Mouse (Mus musculus) cerebellum, postnatal 10 days (tissue): ENCODE measurements at regions not wholly inside any gene's neighbourhood (a gene's known extent, or its start where the extent isn't known, plus 50 kb on each side); places are given as distances from the start of the nearest gene placed in this dataset.

Experiments
- DNase-seq, 2 experiments: peaks; one replicate each; pipeline ENCODE4 v3.0.0; 2021; ENCODE audit warnings: mixed read lengths in 2 of 2

DNA sequence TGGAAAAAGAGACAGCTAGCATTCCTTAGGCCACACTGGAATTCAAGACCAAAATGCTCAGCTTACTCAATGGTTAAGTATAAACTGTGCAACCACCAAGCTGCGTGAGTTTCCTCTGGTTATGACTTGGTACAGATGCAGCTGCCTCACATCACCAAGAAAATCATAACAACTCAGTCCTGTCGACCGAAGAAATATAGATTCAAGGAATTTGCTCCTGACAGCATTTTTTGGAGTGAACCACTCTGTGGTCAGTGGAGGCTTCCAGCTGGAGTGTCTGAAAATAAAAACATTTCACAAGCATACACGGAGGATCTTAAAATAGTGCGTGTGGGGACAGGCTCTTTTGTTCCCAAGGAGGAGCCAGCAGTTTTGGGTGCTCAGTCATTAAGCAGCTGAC, 253.8 kb downstream of the Bckdhb start:
- peak in 1 of 2 experiments; percentile 1 for DNase-seq

DNA sequence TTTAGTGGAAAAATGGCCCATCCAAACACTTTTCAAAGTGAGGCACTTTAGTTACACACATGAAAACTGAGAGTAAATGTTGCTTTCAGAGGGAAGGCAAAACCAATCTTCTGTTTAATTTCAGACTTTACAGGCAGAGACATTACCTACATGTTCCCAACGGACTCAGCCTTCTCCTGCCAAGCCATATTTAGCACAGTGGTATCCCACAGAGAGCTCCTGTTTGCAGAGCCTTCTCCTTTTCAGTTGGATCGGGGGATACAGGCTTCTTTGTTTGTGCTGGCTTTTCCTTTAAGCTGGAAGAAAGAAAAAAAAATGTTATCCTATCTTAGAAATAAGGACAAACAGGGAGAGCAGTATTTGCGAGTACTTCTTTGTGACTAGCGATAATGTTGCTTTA, 254.3 kb downstream of the Bckdhb start:
- peak; percentile 52 for DNase-seq

DNA sequence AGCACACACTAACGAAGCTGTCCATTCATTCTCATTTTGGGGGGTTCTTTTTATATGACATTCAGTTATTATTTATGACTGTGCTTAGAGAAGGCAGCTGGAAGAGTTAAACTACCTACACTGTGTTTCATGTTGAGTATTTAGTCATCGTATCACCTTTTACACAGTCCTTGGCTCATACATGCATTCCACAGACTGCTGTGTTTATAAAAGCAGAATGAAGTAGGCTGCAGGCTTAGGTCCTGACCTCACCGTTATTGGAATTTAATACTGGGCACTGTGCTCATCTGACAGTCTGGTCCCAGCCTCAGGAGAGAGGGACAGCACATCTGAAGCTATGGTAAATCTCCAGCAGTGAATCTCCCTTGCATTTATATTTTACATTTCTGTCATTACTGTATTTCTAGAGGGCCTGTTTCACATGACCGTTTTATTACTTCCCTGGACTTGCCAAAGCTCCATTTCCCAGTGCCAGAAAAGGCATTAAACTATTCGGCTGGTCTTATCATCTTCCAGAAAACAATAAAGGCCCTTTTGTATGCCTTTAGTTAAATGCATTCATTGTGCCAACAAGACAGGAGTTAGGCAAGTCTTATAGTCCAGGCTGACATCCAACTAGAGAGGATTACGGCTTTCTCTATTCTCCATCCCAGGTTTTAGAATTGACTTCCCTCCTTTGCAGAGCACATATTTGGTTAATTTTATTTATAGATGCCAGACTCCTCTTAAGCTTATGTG, 258.9 kb downstream of the Bckdhb start:
- DNase-seq, result no peak

DNA sequence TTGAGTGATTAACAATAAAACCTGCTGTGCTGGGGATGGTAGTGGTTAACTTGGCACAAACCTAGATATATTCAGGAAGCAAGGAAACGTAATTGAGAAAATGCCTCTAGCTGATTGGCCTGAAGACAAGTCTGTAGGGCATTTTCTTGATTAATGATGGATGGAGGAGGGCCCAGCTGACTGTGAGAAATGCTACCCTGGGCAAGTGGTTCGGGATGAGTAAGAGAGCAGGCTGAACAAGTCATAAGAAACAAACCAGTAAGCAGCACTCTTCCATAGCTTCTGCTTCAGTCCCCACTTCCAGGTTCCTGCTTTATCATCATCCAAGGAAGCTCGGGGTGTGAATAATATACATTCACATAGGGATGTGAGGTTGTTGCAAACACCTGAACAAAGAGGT, 262.6 kb downstream of the Bckdhb start:
- DNase-seq, result no peak

DNA sequence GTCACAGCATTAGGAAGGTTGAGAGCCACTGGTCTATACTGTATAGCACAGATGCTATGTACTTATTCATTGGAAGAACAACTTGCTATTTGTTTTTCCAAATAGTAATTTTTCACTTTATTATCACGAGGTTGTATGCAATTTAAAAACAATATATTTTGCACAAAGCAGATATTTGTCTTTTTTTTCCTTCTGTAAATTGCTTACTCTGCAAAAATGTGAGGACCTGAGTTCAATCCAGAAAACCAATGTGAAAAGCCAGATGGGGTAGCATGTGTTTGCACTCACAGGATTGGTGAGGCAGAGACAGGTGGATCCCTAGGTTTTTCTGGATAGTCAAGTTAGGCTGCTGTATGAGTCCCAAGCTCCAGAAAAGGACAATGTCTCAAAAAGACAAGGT, 268.5 kb downstream of the Bckdhb start:
- DNase-seq, result no peak

DNA sequence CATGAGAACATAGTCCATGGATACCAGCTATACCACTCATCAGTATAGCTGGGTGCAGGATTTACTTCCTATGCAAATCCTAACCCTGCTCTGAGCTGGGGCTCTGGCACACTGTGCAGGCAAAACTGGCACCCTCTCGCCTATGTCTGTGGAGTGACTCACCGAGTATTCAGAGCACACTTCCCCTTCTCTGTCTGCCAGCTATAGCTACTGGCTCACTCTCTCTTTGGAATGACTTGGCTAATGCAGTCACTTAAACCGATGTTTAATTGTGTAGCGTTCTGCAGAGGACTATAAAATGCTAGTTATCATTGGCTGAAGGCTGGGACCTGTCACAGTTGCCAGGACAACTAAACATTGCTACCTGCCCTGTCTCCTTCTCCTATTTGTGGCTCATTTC, 269.8 kb downstream of the Bckdhb start:
- DNase-seq, result peak in 1 of 2 experiments; percentile 8

DNA sequence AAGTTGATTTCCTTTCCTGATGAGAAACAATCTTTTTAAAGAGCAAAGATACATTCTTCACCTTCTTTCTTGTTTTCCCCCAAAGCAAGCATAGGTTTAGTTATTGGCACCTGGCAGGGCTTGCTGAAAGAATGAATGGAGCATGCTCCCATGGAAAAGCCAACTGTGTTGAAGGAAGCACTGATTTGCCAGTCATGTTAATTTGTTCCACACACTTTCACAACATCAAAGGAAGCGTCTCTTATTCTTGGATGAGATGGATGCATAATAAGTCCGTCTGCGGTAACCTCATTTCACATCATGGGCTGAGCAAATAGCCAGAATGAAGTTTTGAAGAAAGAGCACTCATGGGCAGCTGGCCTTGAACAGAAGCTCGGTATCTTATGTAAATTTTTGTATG, 270.4 kb downstream of the Bckdhb start:
- no peak for DNase-seq

DNA sequence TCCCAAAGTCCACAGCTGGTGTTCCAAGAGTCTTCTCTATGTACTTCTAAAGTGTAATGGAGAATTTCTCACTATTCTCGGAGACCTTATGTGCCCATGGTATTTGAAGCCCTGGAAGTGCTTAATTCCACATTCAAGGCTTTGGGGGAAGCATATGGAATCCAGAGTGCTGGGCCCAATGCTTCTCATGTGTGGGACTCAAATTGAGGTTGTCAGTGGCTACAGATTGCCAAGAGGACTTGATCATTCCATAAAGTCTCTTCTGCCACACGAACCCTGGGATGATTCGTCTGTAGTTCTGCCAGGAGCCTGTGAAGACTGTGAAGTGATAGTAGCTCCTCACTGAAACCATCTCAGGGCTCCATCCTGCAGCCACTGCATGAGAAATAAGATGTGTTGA, 275.3 kb downstream of the Bckdhb start:
- no peak for DNase-seq

DNA sequence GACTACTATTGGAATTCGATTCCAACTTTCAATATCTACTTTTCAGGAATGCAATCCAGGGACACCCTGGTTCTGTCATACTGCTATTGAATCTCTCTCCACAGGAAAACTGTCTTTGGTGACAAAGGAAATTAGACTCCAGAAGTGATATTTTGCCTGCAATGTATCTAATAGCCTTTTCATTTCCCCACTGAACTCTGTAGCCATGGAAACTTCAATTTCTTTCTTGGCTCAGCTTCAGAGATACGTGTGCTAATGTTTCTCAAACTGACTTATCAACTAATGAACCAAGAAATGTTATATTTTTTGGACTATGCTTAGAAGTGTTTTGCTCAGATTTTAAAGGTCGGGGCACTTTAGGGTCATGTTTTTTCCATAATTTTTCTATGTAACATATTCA, 279.1 kb downstream of the Bckdhb start:
- DNase-seq, result no peak

DNA sequence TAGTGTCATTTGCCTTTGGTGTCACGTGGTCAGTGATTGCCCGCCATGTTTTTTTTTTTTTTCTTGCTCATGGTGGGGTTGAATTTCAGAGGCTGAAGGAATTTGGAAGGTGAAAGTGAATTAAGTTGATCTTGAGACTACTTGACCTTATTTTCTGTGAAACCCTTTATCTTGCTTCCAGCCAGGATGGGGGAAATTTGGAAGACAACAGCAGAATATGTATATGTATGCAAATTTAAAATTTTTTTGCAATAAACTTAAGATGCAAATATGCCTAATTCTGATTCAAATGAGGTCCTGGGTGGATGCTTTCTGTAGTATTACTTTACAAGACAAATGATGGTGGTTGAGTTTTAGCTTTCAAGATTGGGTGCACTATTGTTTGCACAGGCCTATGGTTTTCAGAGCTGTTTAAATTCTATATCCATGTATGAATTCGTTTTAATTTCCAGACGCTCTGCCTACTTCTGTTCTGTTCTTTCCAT, 315.6 kb downstream of the Bckdhb start:
- DNase-seq, result no peak

DNA sequence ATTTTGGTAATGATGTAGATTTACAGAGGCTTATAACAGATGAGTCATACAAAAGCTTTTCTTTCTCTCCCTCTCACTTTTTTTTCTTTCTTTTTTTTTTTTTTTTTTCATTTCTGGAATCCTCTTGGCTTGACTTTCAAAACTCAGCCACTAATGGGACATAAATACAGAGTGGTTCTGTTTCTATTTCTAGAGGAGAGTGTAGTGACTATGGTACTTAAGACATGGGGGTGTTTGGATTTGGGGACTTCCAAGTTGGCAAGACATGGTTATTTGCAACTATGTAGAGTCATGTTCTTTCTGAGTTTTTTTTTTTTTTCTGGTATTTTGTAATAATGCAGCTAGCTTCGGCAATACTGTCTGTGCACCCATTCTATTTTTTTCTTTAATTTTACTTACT, 324.8 kb downstream of the Bckdhb start:
- no peak for DNase-seq

DNA sequence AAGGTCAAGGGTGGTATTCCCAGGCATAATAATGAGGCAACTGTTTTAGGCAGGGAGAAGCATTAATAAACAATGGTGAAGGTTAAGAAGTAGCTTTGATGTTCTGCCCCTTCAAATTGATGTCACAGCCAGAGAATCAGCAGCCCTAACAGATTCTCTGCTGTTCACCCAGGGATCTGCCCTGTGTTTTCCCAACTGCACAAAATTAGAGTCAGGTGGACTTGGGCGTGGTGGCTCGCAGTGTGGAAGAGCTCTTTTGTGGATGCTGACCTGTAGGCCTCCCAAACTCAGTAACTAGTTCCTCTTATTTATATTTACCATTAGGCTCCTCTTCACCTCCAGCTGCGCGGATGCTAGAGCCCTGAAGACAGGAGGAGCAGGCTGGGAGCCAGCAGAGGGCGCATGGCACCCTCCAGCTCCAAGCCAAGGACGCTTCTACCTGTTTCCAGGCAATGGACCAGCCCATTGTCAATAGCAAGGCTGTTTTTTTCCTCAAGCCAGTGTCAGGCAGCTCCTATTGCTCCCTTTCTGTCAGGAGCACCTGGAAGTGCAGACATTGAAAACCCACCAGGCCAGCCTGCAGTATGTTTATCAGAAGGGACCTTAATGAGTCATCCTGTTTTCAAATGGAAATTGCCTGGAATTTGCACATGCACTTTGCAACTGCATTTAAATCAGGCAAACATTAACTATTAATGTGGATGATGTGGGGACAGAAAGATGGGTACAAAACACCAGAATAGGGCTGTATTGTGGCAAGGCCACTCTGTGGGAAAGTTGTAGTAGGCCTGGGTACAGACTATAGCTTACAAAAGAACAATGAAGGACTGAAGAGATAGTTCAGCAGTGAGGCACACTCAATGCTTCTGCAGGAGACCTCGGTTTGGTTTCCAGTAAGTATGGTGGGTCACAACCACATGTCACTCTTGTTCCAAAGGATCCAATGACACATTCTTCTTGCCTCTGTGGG, 328.4 kb downstream of the Bckdhb start:
- peak; percentile 54 to 69 for DNase-seq

DNA sequence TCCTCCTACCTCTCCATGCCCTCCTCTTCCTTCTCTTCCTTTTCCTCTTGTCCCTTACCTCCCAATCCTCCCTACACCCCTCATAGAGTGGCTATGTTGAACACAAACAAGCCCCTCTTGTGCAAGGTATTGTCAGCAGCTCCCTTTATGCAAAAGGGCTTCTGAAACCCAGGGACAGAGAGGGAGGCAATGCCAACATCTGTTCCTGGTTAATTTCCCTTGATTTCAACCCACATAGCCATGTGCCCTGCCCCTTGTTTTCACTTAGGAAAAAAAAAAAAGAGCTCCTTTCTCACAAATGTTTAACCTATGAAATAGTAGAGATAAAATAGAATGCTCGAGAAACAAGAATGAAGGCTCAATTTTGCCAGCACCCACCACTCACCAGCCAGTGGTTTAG, 333.5 kb downstream of the Bckdhb start:
- DNase-seq, result no peak

DNA sequence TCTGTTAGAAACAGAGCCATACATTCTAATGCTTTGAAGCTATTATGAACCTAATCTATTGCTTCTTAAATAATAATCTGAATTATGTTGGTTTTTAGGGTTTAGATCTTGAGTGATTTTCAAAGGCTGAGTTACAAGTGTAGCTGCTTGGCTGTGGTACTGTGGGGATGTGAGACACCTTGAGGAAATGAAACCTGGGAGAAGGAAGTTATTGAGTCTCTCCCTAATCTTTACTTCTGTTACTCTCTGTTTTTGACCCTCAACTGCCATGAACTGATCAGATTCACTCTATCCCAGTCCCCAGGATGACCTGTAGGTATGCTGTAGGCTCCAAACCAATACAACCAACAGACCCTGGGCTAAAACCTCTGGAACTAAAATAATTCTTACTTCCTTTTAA, 334.8 kb downstream of the Bckdhb start:
- no peak for DNase-seq

DNA sequence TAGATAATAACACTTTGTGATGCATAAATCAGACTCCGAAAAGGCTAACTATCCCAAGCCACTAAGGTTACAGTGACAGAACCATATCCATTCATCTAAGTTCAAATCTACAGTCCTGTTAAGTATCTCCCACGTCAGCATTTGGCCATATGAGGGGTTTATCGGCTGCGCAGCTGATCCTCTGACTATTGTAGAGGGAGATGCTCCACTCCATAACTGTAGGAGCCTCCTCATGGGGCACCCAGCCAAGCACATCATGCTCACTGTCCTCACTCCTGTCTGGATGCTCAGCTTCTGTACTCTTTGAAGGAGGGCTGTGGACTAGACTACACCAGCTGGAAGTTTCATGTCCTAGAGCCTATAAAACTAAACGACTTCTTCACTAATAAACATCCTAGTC, 337.2 kb downstream of the Bckdhb start:
- DNase-seq, result peak in 1 of 2 experiments; percentile 13

DNA sequence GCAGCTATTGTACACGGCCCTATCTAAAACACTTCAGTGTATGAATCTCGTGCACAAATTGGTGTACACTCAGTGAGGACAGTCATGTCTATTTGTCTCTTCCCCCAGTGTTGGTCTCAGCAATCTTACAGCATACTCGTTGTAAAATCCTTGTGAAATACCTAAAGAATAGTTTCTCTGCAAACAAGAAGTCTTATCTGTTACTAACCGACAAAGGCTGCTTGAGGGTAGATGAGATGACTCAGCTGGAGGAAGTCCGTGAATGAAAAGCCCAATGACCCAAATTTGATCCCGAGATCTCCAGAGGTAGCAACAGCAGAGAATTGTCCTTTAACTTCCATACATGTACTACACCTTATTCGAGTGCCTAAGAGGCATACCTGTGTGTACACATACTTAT, 342.0 kb downstream of the Bckdhb start:
- DNase-seq, result no peak

DNA sequence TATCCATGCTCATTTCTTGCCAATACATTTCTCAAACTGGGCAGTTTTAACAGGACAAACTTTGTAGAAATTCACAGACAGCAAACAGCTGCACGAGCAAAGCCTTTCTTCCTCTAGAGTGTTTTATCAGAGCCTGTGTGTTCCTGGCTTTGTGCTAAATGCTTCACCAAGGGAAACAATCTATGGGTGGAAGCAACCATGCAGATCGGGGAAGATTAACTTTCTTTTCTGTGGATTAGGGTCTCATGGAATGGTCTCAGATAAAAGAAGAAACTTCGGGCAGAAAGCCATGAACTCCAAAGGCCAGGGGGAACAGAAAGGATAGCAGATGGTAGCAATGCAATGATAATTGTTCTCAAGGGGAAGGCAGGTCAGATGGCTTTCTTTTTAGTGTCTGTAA, 349.7 kb downstream of the Bckdhb start:
- DNase-seq, result no peak

DNA sequence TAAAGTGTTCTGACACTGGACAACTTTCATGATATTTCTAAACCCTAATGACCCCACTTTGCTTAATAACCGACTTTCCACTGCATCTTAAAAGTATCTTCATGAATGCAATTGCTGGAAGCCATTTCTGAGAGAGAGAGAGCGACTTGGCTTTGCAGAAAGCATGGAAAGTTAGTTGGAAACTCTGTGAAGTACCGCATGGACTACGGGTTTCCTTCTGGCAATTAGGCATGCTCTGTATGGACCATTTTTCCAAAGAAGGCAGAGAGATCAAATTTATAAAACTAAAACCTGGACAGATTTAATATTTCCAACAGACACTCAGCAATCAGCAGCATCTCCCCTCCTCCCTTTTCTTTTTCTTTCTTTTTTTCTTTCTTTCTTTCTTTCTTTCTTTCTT, 353.4 kb downstream of the Bckdhb start:
- DNase-seq, result no peak

DNA sequence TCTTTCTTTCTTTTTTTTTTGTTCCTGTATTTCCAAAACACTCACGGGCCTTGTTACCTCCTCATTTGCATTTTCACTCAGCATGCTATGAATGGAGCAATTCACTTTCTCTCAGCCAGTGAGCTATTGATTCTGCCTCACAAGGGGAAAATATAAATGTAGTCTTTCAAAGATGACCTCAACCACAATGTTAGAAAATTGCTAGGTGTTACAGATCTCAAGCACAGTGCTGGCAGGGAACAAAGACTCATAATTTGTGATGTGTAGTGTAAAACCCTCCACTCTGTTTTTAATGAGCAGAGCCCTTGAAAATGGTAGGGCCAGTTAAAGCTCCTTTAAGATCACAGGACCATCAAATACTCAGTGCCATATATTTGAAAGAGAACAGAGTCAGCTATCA, 353.8 kb downstream of the Bckdhb start:
- DNase-seq, result no peak

DNA sequence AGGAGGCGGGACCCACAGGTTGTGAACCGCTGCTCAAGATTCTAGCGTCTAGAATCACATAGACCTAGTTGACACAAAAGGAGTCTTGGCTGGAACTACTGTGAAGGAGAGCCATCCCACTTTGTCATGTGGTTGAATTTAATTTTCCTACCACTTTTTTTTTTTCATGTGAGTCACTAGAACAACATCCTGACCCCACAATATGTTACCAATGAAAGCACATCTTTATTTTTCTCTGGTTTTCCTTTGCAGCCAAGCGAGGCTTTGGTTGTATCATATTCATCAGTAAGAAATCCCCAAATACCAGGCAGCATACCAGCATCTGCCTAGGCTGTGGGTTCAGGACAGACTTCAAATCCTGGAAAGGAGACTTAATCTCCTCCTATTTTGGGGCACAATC, 356.0 kb downstream of the Bckdhb start:
- no peak for DNase-seq

DNA sequence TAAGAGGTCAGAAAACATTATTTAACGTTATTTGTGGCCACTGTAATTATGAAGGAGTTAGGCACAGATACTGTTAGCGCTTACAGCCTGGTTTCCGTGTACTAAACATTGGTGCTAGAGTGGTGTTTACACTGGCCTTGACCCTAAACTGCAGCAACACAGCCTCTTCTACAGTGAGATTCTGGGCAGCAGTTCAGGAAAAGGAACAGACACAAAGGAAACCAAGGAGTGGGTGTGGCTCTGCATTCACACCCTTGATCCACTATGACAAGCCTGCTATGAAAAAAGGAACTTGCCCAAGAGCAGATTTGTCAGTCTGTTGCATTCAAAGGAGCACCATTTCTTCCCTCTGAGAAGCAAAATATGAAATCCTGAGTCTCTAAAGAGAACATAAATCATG, 356.7 kb downstream of the Bckdhb start:
- peak; percentile 8 for DNase-seq

DNA sequence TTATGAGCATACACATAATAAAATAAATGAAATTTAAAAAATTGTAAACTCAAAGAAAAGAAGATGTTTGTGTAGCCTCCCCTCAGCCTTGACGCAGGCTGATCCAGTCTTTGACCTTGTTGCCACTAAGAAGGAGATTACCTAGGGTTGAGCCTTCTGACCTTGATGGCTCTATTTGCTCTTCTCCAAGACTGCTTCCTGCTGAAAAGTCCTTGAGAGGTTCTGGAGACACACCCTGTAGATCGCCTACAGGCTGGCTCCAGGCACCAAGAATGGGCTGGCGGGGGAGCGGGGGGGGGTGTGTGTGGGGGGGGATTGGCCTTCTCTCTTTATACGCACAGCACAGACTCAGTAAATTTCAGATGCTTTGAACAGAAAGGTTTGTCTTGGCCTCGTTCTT, 358.4 kb downstream of the Bckdhb start:
- no peak for DNase-seq

DNA sequence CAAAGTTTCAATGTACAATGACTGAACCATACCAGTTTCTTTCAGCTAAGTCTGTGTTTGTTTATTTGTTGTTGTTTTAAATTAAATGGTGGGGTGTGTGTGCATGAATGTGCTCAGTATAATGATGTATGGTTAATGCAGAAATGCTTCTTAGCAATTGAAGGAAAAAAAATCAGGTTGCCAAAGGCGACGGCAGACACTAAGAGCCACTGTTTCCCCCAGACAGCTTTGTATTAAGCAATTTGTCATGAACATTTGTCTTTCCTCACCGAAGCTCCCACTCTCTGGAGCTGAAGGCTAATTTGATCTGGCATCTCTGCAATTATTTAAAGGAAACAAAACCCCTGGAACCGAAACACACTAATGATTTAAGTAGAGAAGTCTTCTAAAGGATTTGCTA, 360.7 kb downstream of the Bckdhb start:
- DNase-seq, result no peak

DNA sequence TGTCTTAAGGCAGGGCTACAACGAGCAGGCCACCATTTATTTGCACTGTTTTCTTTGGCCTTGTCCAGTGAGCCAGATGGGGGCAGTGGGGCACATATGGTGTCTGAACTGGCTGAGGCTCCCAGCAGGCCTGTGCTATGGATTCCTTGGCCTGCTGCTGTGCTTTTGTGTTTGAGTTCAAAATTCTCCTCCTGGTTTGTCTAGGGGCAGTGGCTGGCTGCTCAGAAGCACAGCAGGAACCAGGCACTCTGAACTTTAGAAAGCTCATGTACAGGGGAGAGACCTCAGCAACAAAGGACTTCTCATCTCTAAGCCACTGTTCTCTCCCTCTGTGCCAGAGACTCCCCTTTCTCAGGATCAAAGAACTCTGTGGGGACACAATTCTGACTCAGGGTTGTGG, 370.9 kb downstream of the Bckdhb start:
- DNase-seq, result peak; percentile 16 to 50
